Mouse (Mus musculus): Measurements from ENCODE around the gene Krt34.

GRCm38 (mm10) chr11:99999091-99999490 is 42.3 kb downstream of the Krt34 start:
- no peak for TF ChIP-seq CTCF (IDR thresholded peaks at IDR 0.05; ENCODE audit: borderline replicate concordance, extremely low read depth, insufficient read depth, insufficient read length)
- no peak for TF ChIP-seq POLR2A (IDR thresholded peaks at IDR 0.05; ENCODE audit: borderline replicate concordance, extremely low read depth, insufficient read depth, insufficient read length, poor library complexity, severe bottlenecking)

Data from brain, embryonic 14.5 days (tissue).